Mouse (Mus musculus) neural tube, embryonic 13.5 days (tissue): ENCODE measurements around the gene Sesn3. TPM values are rescaled to one million over a fixed set of nuclear protein-coding genes. Genes with fewer than 3 reads are reported as not detected.

Experiments used
- ATAC-seq: fragments of 200-750 bp; cut with Nextera tagmentation; 2 replicates; pipeline ENCODE4 v1.8.0; 2017; ENCODE audit warnings: low read depth, mild to moderate bottlenecking, moderate TSS enrichment, moderate library complexity
- H3K27ac ChIP-seq: fragments of 300-500 bp; sonication (generic); replicated peaks from 2 replicates; pipeline ENCODE4 v1.5.1; 2015; ENCODE audit warnings: moderate library complexity, mild to moderate bottlenecking, inconsistent platforms
- H3K27me3 ChIP-seq: fragments of 300-500 bp; sonication (generic); 2 replicates; pipeline ENCODE4 v1.6.1; 2015; ENCODE audit warnings: mild to moderate bottlenecking, inconsistent platforms
- H3K36me3 ChIP-seq: fragments of 300-500 bp; sonication (generic); 2 replicates; pipeline ENCODE4 v1.6.1; 2015; ENCODE audit warnings: mild to moderate bottlenecking, inconsistent platforms
- H3K4me1 ChIP-seq: fragments of 300-500 bp; sonication (generic); replicated peaks from 2 replicates; pipeline ENCODE4 v1.6.1; 2015; ENCODE audit warnings: inconsistent platforms
- H3K4me2 ChIP-seq: fragments of 300-500 bp; sonication (generic); 2 replicates; pipeline ENCODE4 v1.6.1; 2015; ENCODE audit warnings: inconsistent platforms, mild to moderate bottlenecking, moderate library complexity
- H3K4me3 ChIP-seq: fragments of 300-500 bp; sonication (generic); 2 replicates; pipeline ENCODE4 v1.5.1; 2015; ENCODE audit warnings: mild to moderate bottlenecking, inconsistent platforms
- H3K9ac ChIP-seq: fragments of 300-500 bp; sonication (generic); 2 replicates; pipeline ENCODE4 v1.6.1; 2015; ENCODE audit warnings: moderate library complexity, mild to moderate bottlenecking, inconsistent platforms
- H3K9me3 ChIP-seq: fragments of 300-500 bp; sonication (generic); 2 replicates; pipeline ENCODE4 v1.6.1; 2016; ENCODE audit warnings: inconsistent platforms
- WGBS: fragments of 180-500 bp; shearing (Covaris S2); methylation state at CpG from one replicate; pipeline ENCODE4 v1.1.7; 2015; 5-methylcytosine and 5-hydroxymethylcytosine counted together
- polyA plus RNA-seq: library from polyadenylated mRNA; unstranded; fragments of >200 nt; fragmentation: Nextera tagmentation; extraction: Ambion mirVana; gene quantifications from 2 replicates; pipeline ENCODE4 v1.2.1, GENCODE M21; 2015

Gene Sesn3
- polyA plus RNA-seq, 1 experiment from 2014 or later: 18.8 TPM

GRCm38 (mm10) chr9:14288500-14288899, 13.6 kb downstream of the Sesn3 start:
- H3K4me2 ChIP-seq: no peak overlapping the region
- no peaks in the 10 kb centered on the region for H3K36me3 ChIP-seq
- no peaks in the 10 kb centered on the region for H3K9me3 ChIP-seq
- no peaks in the 10 kb centered on the region for H3K27me3 ChIP-seq
- H3K27ac ChIP-seq: no peak overlapping the region
- H3K4me3 ChIP-seq: no peak overlapping the region
- H3K9ac ChIP-seq: no peak overlapping the region
- 0 out of 2 replicates have a peak, but pooled peaks cover 7% of the 10 kb centered on the region for H3K4me1 ChIP-seq
- ATAC-seq: no peak

DNA sequence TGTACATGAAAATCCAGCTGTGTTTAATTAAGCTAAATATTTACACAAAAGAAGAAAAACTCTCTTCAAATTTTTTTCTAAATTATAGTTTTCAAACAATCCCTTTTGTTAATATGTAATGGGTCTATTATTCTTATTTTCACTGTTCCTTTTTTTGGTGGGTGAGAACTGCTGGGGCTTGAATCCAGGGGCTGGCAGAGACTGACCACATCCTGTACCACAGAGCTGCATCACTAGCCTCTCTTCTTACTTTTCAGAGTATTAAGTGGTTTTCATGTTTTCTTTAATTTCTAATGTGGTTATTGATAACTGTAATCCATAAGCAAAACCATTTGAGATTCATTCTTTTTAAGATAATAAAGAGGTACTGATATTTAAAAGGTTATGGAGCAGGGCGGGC, 19.0 kb downstream of the Sesn3 start:
- Histone ChIP-seq H3K4me2 (no peak overlapping the region), H3K36me3 (no peaks in the 10 kb centered on the region), H3K4me1 (peaks cover 12% of the 10 kb centered on the region; the same call in 1 of the 2 replicates), H3K27me3 (no peaks in the 10 kb centered on the region), H3K9ac (no peak overlapping the region), H3K4me3 (no peak overlapping the region), H3K27ac (no peak overlapping the region), H3K9me3 (no peaks in the 10 kb centered on the region)
- 100% methylated on average over 1 of the region's 1 CpGs for WGBS
- no peak for ATAC-seq

DNA sequence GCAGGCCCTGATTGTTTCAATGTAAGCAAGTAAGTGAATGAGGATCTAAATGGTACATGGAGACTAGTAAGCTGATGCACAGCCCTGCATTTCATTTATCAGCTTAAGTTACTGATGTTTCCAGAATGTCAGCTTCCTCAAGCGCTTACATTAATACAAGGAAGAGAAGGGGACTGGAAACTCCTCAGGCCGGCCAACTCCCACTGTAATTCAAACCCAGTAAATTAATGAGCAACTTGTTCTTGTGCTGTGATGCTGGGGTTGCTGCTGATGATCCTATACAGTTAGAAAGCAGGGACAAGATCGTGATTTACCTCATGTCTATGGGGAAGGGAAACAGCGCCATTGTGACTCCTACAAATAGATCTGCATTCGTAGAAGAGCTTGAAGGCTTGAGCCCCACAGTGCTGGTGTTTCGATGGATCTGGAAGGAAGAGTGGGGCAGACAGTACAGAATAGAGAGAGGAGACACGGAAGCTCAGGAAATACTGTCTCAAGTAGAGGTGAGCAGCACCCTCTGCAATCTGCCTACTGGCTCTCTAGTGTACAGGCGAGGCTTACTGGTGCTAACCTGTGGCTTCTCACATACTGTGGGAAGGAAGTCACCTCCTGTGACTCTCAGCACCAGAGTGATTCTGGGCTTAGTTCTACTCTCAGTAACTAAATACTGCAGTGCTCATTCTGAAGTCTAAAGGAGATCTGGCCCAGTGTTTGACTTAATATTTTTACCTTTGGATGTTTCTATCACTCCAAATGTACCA, 21.0 kb downstream of the Sesn3 start:
- H3K9me3 ChIP-seq: no peaks in the 10 kb centered on the region
- H3K4me3 ChIP-seq: no peak overlapping the region
- H3K9ac ChIP-seq: no peak overlapping the region
- no peaks in the 10 kb centered on the region for H3K36me3 ChIP-seq
- no peaks in the 10 kb centered on the region for H3K27me3 ChIP-seq
- WGBS: 93% methylated on average over 8 of the region's 8 CpGs
- H3K27ac ChIP-seq: no peak overlapping the region
- ATAC-seq: no peak
- no peak overlapping the region for H3K4me2 ChIP-seq
- peaks cover 25% of the 10 kb centered on the region for H3K4me1 ChIP-seq

GRCm38 (mm10) chr9:14297204-14297603, 22.3 kb downstream of the Sesn3 start:
- H3K36me3 ChIP-seq: no peaks in the 10 kb centered on the region
- H3K9ac ChIP-seq: no peak overlapping the region
- WGBS: 86% methylated on average over 5 of the region's 5 CpGs
- no peak for ATAC-seq
- H3K9me3 ChIP-seq: no peaks in the 10 kb centered on the region
- H3K4me3 ChIP-seq: no peak overlapping the region
- H3K4me2 ChIP-seq: no peak overlapping the region
- H3K27ac ChIP-seq: no peak overlapping the region
- peaks cover 26% of the 10 kb centered on the region for H3K4me1 ChIP-seq
- H3K27me3 ChIP-seq: no peaks in the 10 kb centered on the region

DNA sequence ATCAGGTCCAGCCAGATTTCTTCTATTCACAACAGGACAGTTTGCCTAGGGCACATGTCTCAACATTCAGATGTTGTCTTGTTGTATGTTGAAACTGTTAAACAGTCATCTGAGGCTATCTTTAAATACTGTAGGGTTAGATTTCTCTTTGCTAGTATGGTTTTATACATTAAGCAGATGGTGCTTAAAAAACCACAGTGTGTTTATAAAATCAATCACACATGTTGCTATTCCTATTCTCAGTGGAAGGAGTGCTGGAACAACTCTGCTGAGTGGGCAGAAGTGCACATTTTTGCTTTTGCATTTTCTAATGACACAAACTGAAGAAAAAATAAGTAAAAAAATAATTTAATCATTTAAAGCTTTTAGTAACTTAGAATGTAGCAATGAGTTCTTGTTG, 25.0 kb downstream of the Sesn3 start:
- Histone ChIP-seq H3K36me3 (no peaks in the 10 kb centered on the region), H3K4me2 (no peak overlapping the region), H3K4me3 (no peak overlapping the region), H3K9ac (no peak overlapping the region), H3K4me1 (peaks cover 44% of the 10 kb centered on the region), H3K9me3 (no peaks in the 10 kb centered on the region), H3K27me3 (no peaks in the 10 kb centered on the region), H3K27ac (no peak overlapping the region)
- no peak for ATAC-seq

- no peaks in the 10 kb centered on the region for H3K9me3 ChIP-seq
- WGBS: 64% methylated on average over 6 of the region's 6 CpGs
- no peak overlapping the region for H3K4me2 ChIP-seq
- H3K9ac ChIP-seq: no peak overlapping the region
- H3K27ac ChIP-seq: no peak overlapping the region
- no peak for ATAC-seq
- no peak overlapping the region for H3K4me3 ChIP-seq
- no peaks in the 10 kb centered on the region for H3K27me3 ChIP-seq
- H3K36me3 ChIP-seq: no peaks in the 10 kb centered on the region
- H3K4me1 ChIP-seq: peaks cover 47% of the 10 kb centered on the region
These were observed 25.9 kb downstream of the Sesn3 start for GRCm38 (mm10) chr9:14300795-14301194.

- H3K4me1 ChIP-seq: peaks cover 29% of the 10 kb centered on the region
- H3K9me3 ChIP-seq: no peaks in the 10 kb centered on the region
- peaks cover 20% of the 10 kb centered on the region for H3K36me3 ChIP-seq
- H3K9ac ChIP-seq: no peak overlapping the region
- no peak overlapping the region for H3K4me2 ChIP-seq
- H3K27me3 ChIP-seq: no peaks in the 10 kb centered on the region
- 30% methylated on average over 9 of the region's 9 CpGs for WGBS
- no peak overlapping the region; the same call in 1 of the 2 replicates for H3K27ac ChIP-seq
- 0 out of 2 replicates have a peak, but pooled peaks have one; percentile 69 for ATAC-seq
- H3K4me3 ChIP-seq: no peak overlapping the region
These were observed 29.5 kb downstream of the Sesn3 start for GRCm38 (mm10) chr9:14304262-14304968.

GRCm38 (mm10) chr9:14307341-14307740, 32.5 kb downstream of the Sesn3 start:
- no peak overlapping the region for H3K27ac ChIP-seq
- no peaks in the 10 kb centered on the region for H3K9me3 ChIP-seq
- H3K36me3 ChIP-seq: peaks cover 36% of the 10 kb centered on the region
- no peaks in the 10 kb centered on the region for H3K27me3 ChIP-seq
- 95% methylated on average over 3 of the region's 3 CpGs for WGBS
- no peak for ATAC-seq
- H3K9ac ChIP-seq: no peak overlapping the region
- H3K4me1 ChIP-seq: peaks cover 20% of the 10 kb centered on the region; the same call in 1 of the 2 replicates
- H3K4me2 ChIP-seq: no peak overlapping the region
- H3K4me3 ChIP-seq: no peak overlapping the region

DNA sequence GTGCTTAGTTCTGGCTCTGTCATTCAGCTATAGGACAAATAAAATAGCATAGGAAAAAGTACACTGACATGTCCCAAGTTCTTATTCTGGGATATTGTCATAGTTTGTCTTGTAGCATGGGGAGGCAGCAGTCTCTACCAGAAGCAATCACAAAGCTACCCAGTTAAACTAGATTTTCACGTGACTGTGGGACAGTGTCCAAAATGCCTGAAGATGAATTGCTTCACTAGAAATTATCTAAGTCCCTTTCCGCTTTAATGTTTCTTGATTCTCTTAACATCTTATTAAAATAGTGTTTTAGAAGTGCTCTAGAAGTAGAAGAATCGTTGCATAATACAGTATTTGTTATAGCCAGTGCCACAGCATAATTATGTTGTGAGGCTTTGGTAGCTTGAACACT, 39.1 kb downstream of the Sesn3 start:
- Histone ChIP-seq H3K27ac (no peak overlapping the region), H3K36me3 (peaks cover 69% of the 10 kb centered on the region), H3K4me3 (no peak overlapping the region), H3K9me3 (no peaks in the 10 kb centered on the region), H3K4me1 (no peaks in the 10 kb centered on the region), H3K27me3 (no peaks in the 10 kb centered on the region), H3K4me2 (no peak overlapping the region), H3K9ac (no peak overlapping the region)
- no peak for ATAC-seq
- WGBS: 88% methylated on average over 3 of the region's 3 CpGs

DNA sequence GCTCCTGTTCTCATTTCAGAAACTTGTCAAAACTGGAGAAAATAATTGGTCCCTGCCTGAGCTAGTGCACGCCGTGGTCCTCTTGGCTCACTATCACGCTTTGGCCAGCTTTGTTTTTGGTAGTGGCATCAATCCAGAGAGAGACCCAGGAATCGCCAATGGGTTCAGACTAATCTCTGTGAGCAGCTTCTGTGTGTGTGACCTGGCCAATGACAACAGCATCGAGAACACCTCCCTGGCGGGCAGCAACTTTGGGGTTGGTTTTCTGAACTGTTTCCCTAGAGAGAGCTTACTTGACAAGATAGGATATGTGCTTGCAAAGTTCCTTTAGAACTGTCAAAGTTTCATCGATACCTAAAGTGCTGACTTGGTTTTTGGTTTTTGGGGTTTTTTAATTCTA, 39.6 kb downstream of the Sesn3 start:
- no peaks in the 10 kb centered on the region for H3K4me1 ChIP-seq
- no peak overlapping the region for H3K27ac ChIP-seq
- H3K9me3 ChIP-seq: no peaks in the 10 kb centered on the region
- no peaks in the 10 kb centered on the region for H3K27me3 ChIP-seq
- ATAC-seq: no peak
- no peak overlapping the region for H3K4me3 ChIP-seq
- H3K9ac ChIP-seq: no peak overlapping the region
- 92% methylated on average over 7 of the region's 7 CpGs for WGBS
- peaks cover 69% of the 10 kb centered on the region for H3K36me3 ChIP-seq
- H3K4me2 ChIP-seq: no peak overlapping the region

GRCm38 (mm10) chr9:14316618-14317017, 41.8 kb downstream of the Sesn3 start:
- Histone ChIP-seq H3K9ac (no peak overlapping the region), H3K36me3 (peaks cover 74% of the 10 kb centered on the region)

GRCm38 (mm10) chr9:14335829-14336228, 61.0 kb downstream of the Sesn3 start:
- no peak overlapping the region for H3K4me3 ChIP-seq
- H3K9me3 ChIP-seq: no peaks in the 10 kb centered on the region
- H3K9ac ChIP-seq: no peak overlapping the region
- peaks cover 15% of the 10 kb centered on the region for H3K36me3 ChIP-seq
- no peak overlapping the region for H3K27ac ChIP-seq
- H3K4me1 ChIP-seq: no peaks in the 10 kb centered on the region
- H3K27me3 ChIP-seq: no peaks in the 10 kb centered on the region
- H3K4me2 ChIP-seq: no peak overlapping the region
- ATAC-seq: no peak
- WGBS: 82% methylated on average over 4 of the region's 4 CpGs

More at GRCm38 (mm10) chr9:14316618-14317017, 41.8 kb downstream of the Sesn3 start:
- Histone ChIP-seq H3K27me3 (no peaks in the 10 kb centered on the region), H3K4me3 (no peak overlapping the region), H3K9me3 (no peaks in the 10 kb centered on the region), H3K4me1 (no peaks in the 10 kb centered on the region), H3K27ac (no peak overlapping the region), H3K4me2 (no peak overlapping the region)
- 96% methylated on average over 1 of the region's 1 CpGs for WGBS
- no peak for ATAC-seq
